9 mouse cellular contexts compared by ENCODE assay signal in genomic region chr9:41582711-41583236, GRCm38 (mm10).
DNase-seq lines count a peak whose midpoint lies in the region; ATAC-seq and TF ChIP-seq lines count a peak whose summit lies in the region.
"Had no signal": no experiment of that assay in that cellular context is flagged by ENCODE, and none has a peak within 500 bp of the region (broad histone marks: within the 10 kb centered on the region; RNA-seq: fewer than 3 reads in every experiment).

No protein-coding gene starts in this region.

- peak overlapping the region; percentile 79 for H3K4me2 ChIP-seq in kidney, embryonic 15.5 days
- H3K4me2 ChIP-seq in embryonic facial prominence, embryonic 12.5 days (replicated peaks): peak overlapping the region; percentile 66
- H3K4me2 ChIP-seq in hindbrain, embryonic 15.5 days: peak overlapping the region; percentile 86
- H3K4me2 ChIP-seq in myocyte (ENCODE audit: low read depth): peak overlapping the region; percentile 85

- 0 out of 2 replicates have a peak, but pooled peaks cover 12% of the 10 kb centered on the region for H3K36me3 ChIP-seq in kidney, embryonic 15.5 days
- peaks cover 16% of the 10 kb centered on the region for H3K36me3 ChIP-seq in embryonic facial prominence, embryonic 12.5 days
- no peaks in the 10 kb centered on the region; the same call in 1 of the 2 replicates for H3K36me3 ChIP-seq in hindbrain, embryonic 15.5 days
- peaks cover 12% of the 10 kb centered on the region for H3K36me3 ChIP-seq in myocyte (ENCODE audit: control insufficient read depth, insufficient read depth)

- WGBS in kidney, embryonic 15.5 days: 55% methylated on average over 5 of the region's 5 CpGs
- 11% methylated on average over 5 of the region's 5 CpGs for WGBS in embryonic facial prominence, embryonic 12.5 days
- WGBS in hindbrain, embryonic 15.5 days: 7% methylated on average over 5 of the region's 5 CpGs

- no peaks in the 10 kb centered on the region for H3K9me3 ChIP-seq in kidney, embryonic 15.5 days (replicated peaks)
- H3K9me3 ChIP-seq in embryonic facial prominence, embryonic 12.5 days: no peaks in the 10 kb centered on the region
- no peaks in the 10 kb centered on the region for H3K9me3 ChIP-seq in hindbrain, embryonic 15.5 days

- no peaks in the 10 kb centered on the region for H3K27me3 ChIP-seq in kidney, embryonic 15.5 days
- no peaks in the 10 kb centered on the region for H3K27me3 ChIP-seq in embryonic facial prominence, embryonic 12.5 days
- no peaks in the 10 kb centered on the region for H3K27me3 ChIP-seq in hindbrain, embryonic 15.5 days
- no peaks in the 10 kb centered on the region for H3K27me3 ChIP-seq in myocyte (ENCODE audit: control insufficient read depth, insufficient read depth, insufficient read length)

- H3K27ac ChIP-seq in kidney, embryonic 15.5 days: peak overlapping the region; percentile 73; the same call in 1 of the 2 replicates
- peak overlapping the region; percentile 100 for H3K27ac ChIP-seq in embryonic facial prominence, embryonic 12.5 days
- H3K27ac ChIP-seq in hindbrain, embryonic 15.5 days (replicated peaks): peak overlapping the region; percentile 98

- no peak for DNase-seq in kidney, postnatal 10 days
- DNase-seq in adrenal gland, adult (ENCODE audit: inconsistent age in 2 of 2, low spot score in 1 of 2): no peak
- no peak for DNase-seq in right cerebral cortex, postnatal 10 days (ENCODE audit: low spot score in 2 of 2)
- no peak for DNase-seq in right cerebral cortex, postnatal 36 days (ENCODE audit: low spot score in 2 of 2)
- DNase-seq: lung, adult 18-20 months had no signal

- TF ChIP-seq POLR2A in myocyte (IDR thresholded peaks at IDR 0.05; ENCODE audit: insufficient read length, low read depth): no peak

- peak overlapping the region; percentile 63 for H3K4me3 ChIP-seq in kidney, embryonic 15.5 days (replicated peaks)
- H3K4me3 ChIP-seq in embryonic facial prominence, embryonic 12.5 days: peak overlapping the region; percentile 76
- peak overlapping the region; percentile 77 for H3K4me3 ChIP-seq in hindbrain, embryonic 15.5 days
- peak overlapping the region; percentile 96 for H3K4me3 ChIP-seq in myocyte

- ATAC-seq in kidney, embryonic 15.5 days (replicated peaks; ENCODE audit: low FRiP score): no peak
- ATAC-seq in embryonic facial prominence, embryonic 12.5 days (ENCODE audit: insufficient number of reproducible peaks, insufficient read depth, low FRiP score, low TSS enrichment): no peak
- no peak for ATAC-seq in hindbrain, embryonic 15.5 days (ENCODE audit: low FRiP score, low read depth)

- H3K9ac ChIP-seq in kidney, embryonic 15.5 days: peak overlapping the region; percentile 42
- H3K9ac ChIP-seq in embryonic facial prominence, embryonic 12.5 days: peak overlapping the region; percentile 95
- peak overlapping the region; percentile 91 for H3K9ac ChIP-seq in hindbrain, embryonic 15.5 days

- H3ac ChIP-seq in myocyte (ENCODE audit: control insufficient read depth, insufficient read length): peak overlapping the region; percentile 66

- H3K79me2 ChIP-seq in myocyte (ENCODE audit: control insufficient read depth, insufficient read depth): peaks cover 87% of the 10 kb centered on the region

- H3K4me1 ChIP-seq in kidney, embryonic 15.5 days: peaks cover 17% of the 10 kb centered on the region
- H3K4me1 ChIP-seq in embryonic facial prominence, embryonic 12.5 days: peaks cover 26% of the 10 kb centered on the region
- peaks cover 21% of the 10 kb centered on the region for H3K4me1 ChIP-seq in hindbrain, embryonic 15.5 days (replicated peaks)

TF ChIP-seq in myocyte, 11 proteins besides CTCF, POLR2A, EP300 and RAD21:
- TF ChIP-seq REST (IDR thresholded peaks at IDR 0.05; ENCODE audit: insufficient read depth, insufficient read length) (no peak), SRF (IDR thresholded peaks at IDR 0.05; ENCODE audit: control insufficient read depth, insufficient read length, low read depth) (no peak), CEBPB (IDR thresholded peaks at IDR 0.05; ENCODE audit: insufficient read depth, poor library complexity, severe bottlenecking) (no peak), MYOG (IDR thresholded peaks at IDR 0.05; ENCODE audit: control insufficient read depth in 1 of 3, insufficient read depth in 1 of 3, insufficient read length in 2 of 3, low read depth in 2 of 3) (no peak), MYOD1 (IDR thresholded peaks at IDR 0.05; ENCODE audit: control insufficient read depth in 1 of 3, insufficient read length in 2 of 3, low read depth in 2 of 3) (no peak), POLR2AphosphoS2 (IDR thresholded peaks at IDR 0.05; ENCODE audit: insufficient read length, low read depth) (no peak), USF1 (IDR thresholded peaks at IDR 0.05; ENCODE audit: low read depth) (no peak), E2F4 (IDR thresholded peaks at IDR 0.05; ENCODE audit: insufficient read depth) (no peak), TCF3 (IDR thresholded peaks at IDR 0.05; ENCODE audit: insufficient read length, low read depth) (no peak), MAX (IDR thresholded peaks at IDR 0.05; ENCODE audit: low read depth) (no peak)
TF ChIP-seq in myocyte: peak in this region for 0.

Comparison
In these comparisons a context has a peak if more than half of its experiments do, and no peak if none do; other contexts are left out.
1. H3K9ac ChIP-seq: peak in every context shown above with its lines; median percentile 95 in embryonic facial prominence, embryonic 12.5 days; 91 in hindbrain, embryonic 15.5 days; 42 in kidney, embryonic 15.5 days.